Mouse (Mus musculus): Measurements from ENCODE around the gene Ttyh2.

DNA sequence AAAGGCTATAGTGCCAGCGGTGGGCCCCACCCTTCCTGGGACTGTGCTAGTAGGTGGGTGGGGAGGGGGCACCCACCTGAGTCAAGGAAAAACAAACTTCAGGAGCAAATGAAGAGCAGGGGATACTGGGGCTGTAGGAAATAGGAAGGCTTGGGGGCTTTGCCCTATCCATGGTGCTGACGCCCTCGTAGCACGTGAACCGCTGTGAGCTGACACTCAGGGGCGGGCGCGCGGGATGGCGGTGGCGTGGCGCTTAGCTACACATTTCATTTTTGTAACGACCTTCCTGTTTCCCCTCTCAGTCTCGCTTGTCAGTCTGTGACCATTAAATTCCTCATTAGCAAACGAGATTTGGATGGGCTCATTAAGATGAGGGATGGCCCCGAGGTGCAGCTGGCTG, 22.7 kb upstream of the Ttyh2 start:
- TF ChIP-seq CTCF (IDR thresholded peaks at IDR 0.05; ENCODE audit: borderline replicate concordance, insufficient read depth, low read depth, low read length) (no peak), POLR2A (IDR thresholded peaks at IDR 0.05; ENCODE audit: borderline replicate concordance, insufficient read depth, low read length) (no peak)

All from cerebellum, adult 2 months (tissue).